Mouse (Mus musculus) right cerebral cortex, postnatal 10 days (tissue): ENCODE measurements at regions not wholly inside any gene's neighbourhood (a gene's known extent, or its start where the extent isn't known, plus 50 kb on each side); places are given as distances from the start of the nearest gene placed in this dataset.

Experiments
- DNase-seq, 2 experiments: peaks; one replicate each; pipeline ENCODE4 v3.0.0; 2021; ENCODE audit warnings: low spot score in 2 of 2

DNA sequence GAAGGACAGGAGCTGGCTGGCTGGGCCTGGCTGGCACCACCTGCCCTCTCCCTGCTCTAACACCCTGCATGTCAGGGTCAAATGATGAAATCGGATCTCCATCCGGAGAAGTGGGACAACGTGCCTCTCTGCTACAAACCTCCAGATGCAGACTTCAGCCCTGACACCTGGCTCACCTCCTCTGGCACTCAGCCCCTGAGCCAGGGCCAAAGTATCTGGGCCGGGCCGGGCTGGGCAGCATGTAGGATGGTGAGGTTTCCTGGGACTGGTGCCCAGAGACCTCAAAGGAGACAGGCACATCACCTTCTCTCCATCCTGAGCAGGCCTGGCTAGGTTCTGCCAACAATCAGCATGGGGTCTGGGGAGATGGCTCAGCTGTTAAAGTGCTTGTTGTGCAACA lies 113.5 kb downstream of the Tfcp2l1 start:
- no peak for DNase-seq

DNA sequence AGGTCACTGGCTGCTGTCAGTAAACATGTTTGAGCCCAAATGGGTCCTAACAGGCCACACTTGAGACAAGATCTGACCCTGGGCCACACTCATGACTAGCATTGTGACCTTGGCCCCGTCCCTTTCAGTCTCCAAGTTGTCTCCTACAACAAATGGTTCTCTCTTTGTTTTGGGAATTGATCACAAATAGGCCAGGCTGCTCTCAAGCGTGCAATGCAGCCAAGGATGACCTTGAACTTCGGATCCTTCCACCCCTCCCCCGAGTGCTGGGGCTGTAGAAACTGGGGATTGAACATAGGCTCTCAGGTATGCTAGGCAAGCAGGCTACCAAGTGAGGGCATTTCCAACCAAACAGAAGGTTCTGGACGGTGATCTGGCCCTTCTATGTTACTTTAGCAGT lies 120.5 kb downstream of the Tfcp2l1 start:
- DNase-seq = no peak

DNA sequence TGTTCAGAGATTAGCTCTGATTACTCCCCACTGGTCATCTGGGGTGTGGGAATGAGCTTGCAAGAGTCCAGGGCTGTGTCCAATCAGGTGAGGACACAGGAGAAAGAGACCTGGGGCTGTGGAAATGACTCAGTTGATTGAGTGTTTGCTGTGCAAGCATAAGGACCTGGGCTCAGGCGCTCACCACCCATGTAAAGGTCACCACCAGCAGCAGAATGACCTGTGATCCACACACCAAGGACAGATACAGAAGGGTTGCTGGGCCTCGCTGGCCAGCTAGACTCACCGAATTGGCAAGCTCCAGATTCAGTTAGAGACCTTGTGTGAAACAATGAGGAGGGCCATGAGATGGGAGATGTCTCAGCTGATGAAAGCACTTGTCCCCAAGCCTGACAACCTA lies 125.1 kb downstream of the Tfcp2l1 start:
- DNase-seq = no peak

DNA sequence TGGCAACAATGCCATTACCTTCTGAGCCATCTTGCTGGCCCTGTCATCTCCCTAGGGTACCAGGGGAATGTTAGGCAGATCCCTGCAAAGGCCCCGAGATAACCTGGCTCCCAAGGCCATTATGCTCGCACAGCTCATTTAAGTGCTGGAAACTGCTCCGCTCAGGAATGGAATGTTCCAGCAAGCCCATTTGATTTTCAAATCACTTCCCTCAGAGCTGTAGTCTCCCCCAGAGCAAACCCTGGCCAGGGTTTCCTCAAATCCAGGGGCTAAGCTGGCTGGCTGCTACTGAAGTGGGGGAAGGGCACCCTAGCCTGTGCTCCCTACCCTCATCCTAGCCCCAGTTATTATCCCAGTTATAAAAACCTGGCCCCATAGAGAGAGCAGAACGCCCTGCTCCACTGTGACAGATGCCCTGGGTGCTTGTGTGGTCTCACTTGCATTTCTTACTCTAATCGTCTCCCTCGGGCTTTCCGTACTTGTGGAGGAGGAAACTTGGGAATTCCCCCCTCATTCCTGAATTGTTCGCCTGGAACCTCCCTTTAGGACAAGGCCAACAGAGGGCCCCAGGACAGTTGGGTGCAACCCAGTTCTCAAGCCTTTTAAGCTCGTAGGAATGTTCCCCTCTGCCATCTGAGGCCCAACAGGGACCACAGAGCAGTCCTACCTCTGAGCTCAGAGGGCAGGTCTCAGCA lies 128.6 kb downstream of the Tfcp2l1 start:
- peak; percentile 44 to 47 for DNase-seq

DNA sequence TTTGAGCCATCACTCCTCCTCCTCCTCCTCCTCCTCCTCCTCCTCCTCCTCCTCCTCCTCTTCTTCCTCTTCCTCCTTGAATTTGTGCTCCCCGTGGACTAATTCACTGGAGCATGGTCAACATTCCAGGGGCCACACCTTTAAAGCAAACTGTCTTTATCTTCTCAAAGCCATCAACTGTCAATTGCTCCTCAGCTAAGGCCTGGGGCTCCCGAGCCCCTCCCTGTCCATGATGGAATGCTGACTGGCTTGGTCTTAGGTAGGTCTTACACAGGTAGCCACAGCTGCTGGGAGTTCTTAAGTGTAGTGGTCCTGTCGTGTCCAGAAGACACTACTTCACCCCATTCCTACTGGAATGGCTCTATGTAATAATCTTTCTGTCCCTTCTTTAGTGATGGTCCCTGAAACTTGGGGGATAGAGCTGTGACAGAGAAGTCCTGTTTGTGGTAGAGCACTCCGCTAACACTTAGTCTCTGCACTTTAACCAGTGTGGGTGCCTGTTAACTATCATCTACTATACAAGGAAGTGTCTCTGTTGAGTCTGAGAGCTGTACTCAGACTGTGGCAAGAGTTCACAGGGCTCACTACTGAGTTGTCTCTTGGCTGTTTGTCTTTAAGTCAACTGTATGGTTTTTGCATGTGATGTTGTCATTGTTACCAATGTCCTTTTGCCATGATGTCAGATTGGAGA lies 129.7 kb downstream of the Tfcp2l1 start:
- DNase-seq = no peak

DNA sequence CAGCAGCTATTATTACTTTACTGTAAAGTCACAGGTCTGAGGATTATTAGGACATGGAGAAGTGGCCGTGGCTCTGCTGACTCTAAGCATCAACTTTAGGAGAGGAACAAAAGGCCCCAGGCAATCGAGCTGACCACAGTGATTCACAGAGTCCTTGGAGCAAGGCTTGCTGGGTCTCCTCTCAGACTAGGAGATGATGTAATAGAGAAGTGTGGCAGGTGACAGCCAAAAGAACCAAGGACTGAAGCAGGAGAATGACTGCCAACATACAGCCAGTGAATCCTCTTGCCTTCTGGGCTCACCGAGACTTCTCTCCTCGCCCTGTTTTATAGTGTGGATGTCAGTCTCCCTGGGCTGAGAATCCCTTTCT lies 130.3 kb downstream of the Tfcp2l1 start:
- no peak for DNase-seq

DNA sequence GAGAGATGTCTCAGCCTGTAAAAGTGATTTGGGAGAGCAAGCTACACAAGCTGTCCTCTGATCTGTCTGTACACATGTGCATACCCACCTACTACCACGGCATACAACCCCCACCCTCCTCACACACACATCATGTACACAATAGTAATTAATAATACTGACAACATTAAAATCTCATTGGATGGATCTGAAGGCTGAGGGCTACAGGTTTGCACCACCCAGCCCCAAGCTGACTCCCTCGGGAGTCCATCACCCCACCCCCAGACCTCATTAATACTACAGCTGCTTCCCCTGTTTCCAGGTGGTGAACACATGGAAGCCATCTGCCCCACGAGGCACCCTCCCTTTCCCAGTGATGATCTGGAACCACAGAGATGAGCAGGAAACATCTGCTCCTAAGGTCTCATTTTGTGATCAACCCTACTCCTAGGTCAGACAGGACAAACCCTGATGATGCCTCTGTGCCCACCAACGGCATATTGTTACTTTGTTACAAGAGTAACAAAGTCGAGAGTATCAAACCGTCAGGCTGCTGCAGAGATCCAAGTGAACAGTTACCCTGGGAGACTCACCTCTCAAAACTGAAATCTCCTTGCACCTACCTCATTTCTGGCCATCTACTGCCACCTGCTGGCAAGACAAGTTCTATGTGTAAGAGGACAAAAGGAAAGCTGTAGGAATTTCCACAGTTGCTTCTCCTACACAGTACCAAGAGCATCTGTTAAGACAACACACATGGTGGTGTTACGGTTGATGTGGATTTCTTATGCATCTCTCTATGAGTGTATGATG lies 131.6 kb downstream of the Tfcp2l1 start:
- DNase-seq = peak; percentile 90 to 93

DNA sequence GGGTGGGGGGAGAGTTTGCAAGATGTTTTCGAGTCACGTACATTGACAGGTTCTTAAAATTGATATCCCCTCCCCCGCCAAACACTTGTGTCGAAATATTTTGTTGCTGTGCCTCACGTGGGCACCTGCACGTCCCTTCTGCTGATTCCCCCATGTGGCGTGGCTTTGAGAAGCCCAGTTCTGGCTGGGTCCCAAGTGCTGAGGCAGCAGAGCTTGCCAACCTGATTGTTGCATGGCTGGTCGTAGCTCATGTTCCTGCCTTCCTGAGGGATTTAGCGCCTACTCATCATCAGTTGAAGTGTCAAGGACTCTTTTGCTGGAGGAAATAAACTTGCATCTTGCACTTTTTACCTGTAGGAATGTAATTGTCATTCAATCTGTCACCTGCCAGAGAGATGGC lies 137.8 kb downstream of the Tfcp2l1 start:
- DNase-seq = no peak

DNA sequence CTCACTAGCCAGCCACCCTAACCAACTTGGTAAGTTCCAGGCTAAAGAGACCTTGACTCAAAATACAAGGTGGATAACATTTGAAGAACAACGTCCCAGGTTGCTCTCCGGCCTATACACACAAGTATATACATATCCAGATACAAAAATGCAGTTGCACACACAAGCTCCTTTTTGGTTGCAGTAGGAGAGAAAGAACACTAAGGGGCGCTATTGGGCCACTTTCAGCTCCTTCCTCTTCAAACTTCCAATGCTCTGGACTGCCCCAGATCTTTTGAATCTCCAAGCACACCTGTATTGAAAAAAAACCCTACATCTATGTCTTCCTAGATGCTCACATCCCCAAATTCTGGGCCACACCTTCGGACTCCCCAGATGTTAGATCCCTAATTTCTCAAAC lies 141.1 kb downstream of the Tfcp2l1 start:
- peak; percentile 59 to 70 for DNase-seq

DNA sequence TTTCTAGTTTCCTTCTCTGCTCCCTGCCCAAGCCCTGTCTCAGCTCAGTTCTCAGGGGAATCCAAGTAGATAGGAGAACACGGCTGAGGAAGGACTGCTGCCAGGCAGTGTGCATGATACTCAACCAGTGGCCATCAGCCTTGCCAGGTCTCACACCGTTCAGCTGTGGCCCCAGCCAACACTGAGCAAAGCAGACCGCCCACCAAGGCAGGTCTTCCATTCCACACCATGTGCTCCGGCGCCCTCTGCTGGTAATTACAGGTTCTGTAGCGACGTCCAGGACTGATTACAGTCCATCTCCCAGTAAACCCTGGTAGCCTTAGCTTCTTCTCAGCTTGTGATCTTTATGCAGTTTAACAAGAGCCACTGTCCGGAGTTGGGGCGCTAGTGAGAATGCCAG lies 144.5 kb downstream of the Tfcp2l1 start:
- DNase-seq = peak; percentile 43 to 58

DNA sequence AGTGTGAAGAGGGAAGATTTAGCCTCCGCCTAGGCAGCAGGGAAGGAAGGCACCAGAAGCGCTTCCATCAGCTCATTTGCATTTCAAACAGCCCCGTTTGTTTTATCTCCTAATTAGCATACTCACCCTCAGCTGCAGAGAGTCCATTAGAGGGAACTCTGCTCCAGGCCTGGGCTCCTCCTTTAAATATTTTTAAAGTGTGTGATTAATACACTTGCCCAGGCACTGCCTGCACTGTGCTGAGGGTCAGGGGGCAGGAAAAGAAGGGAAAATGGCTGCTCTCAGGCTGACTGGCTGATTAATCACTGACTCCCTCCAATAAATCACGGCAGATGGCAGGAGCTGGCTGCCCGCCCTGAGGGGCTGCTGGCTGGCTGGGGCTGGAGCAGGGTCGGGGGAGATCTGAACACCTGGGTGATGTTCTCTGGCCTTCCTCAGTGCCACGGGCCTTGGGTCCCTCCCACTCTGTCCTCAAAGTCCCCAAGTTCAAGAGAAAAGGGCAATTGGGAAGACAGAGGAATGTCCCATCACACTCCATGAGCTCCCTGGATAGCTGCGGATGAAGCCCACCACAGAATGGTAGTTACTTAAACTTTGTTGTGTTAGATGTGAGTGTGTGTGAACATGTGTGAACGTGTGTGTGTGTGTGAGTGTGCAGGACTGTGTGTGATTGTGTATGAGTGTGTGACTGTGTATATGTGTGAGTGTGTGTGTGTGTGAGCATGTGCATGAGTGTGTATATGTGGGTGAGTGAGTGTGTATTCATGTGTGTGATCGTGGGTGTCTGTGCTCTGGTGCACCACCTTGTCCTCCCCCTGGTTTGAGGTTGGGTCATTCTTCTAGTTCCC lies 149.1 kb downstream of the Tfcp2l1 start:
- DNase-seq = peak in 1 of 2 experiments; percentile 51
